Mouse (Mus musculus) c-Kit-positive CD71-negative TER-119-negative erythroid progenitor cells, embryonic 14.5 days (primary cell): ENCODE data around the gene Rgs3.

Experiments used
- DNase-seq: peaks from one replicate; pipeline ENCODE4 v3.0.0-alpha.2; 2013; ENCODE audit warnings: low read depth

Gene Rgs3

DNA sequence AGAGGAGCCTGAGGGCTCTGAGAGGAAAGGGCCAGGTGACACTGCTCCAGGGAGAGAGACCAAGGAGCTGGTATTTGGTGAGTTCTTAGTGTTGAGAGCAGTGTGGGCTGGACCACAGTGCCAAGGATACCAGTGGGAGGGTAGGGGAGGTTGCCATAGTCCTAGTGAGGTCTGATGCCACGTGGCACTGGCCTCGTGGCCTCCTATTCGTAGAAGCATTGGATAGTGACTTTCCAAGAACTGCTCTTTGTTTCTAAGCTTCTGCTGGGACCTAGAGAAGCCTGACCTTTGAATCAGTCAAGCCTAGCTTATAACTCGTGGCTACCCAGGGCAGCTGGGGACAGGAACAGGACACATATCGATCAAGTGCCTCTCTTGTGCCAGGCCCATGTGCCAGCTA is 164.1 kb downstream of the Rgs3 start:
- no peak for DNase-seq

DNA sequence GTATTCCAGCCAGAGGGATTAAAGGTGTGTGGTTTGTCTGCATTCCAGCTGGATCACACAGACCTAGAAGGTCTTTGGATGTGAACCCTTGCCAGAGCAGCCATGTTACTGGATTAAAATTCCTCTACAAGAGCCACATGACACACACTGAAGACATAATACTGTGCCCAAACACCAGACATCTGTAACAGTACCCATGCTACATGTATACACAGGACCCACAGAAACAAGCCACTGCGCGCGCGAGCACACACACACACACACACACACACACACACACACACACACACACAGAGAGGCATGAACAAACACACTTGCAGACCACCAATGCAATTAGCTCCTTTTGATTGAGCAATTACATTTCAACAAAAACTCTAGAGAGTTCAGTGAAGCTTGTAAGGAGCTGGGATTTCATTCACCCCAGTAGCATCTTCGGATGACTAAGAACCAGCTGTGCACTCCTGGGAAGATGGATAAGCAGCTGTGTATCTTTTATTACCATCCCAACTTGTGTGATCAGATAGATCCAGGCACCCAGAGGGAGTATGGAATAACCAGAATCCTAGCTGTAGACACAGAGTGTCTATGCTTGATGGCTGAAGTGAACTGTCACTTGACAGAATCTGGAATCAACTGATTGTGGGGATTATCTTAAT is 166.8 kb downstream of the Rgs3 start:
- DNase-seq, result no peak

DNA sequence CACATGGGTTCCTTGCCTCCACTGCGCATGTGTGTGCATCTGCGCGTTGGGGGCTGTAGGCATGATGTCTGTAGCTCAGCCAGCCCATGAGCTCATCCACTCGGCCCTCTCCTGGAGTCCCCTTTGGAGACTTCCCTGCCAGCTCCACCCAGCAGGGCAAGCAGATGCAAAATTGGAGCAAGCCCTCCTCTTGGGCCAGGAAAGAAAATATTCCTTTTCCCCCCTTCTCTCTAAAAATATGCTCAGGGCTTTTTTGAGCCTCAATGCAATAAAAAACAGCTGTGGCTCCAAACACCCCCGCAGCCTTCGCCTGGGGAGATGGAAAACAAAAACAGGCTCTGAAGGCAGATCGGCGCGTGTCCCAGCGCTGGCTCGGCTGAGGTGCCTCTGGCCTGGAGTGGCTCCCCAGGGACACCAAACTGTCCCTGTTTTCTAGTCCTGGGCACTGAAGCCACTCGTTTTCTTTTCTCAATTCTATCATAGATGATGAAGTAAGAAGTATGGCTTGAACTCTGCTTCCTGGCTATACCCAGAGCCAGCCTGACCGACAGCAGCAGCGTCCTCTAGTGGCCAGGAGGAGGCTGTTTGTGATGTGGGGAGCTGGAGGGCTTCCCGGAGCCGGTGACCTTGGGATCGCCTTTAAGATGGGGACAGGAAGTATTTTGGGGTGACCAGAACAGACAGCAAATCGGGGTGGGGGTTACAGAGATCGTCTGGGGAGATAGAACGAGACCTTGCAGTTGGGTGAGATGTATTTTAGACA is 168.1 kb downstream of the Rgs3 start:
- DNase-seq, result no peak

DNA sequence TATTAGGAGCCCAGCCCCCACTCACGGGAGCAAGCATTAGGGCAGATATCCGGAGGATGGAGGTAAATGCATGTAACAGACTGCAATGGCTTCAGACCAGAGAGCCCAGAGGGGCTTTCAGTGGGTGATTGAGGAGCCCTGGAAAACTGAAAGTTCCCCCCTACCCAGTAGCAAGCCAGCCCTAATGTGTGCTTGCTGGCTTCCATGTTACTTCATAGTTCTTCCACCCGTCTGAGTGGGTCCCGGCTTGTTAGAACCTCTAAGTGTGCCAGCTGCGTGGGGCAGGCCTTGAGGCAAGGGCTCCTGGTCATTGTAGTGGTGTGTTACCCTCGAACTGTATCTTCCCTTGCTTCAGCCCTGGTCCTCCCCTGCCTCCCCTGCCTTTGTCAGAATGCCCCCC is 168.8 kb downstream of the Rgs3 start:
- no peak for DNase-seq

DNA sequence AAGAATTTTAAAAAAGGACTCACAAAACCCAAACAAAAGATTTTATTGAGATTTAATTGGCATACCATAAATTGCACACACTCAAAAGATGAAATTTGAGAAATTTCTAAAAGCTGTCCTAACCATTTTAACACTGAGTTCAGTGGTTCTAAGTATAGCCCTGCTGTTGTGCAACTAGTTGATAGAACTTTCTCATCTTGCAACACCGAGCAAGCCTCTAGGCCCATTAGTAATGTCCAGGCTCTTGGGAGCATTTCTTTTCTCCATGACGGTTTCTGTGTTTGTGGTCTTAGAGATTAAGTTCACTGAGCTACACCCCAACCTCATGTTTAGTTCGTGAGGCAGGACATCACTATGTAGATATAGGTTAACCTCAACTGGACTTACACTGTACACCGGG is 169.5 kb downstream of the Rgs3 start:
- DNase-seq, result no peak

GRCm38 (mm10) chr4:62729941-62730340 is 170.3 kb downstream of the Rgs3 start:
- no peak for DNase-seq

DNA sequence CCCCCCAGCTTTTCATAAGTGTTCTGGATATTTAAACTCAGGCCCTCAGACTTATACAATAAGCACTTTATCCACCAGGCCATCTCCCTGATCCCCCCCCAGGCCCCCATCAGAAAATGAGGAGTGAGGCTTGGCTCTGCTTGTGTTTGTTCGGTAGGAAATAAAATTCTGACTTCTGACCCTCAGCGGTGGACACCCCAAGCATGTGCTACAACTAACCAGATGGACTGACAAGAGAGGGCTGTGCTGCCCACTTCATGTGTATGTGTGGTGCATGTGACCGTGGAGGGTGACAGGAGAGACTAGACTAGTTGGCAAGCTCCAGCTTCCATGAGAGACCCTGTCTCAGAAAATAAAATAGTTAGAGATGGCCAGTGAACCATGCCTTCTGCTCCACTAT is 171.2 kb downstream of the Rgs3 start:
- DNase-seq, result no peak

GRCm38 (mm10) chr4:62731531-62732063 is 171.9 kb downstream of the Rgs3 start:
- no peak for DNase-seq

DNA sequence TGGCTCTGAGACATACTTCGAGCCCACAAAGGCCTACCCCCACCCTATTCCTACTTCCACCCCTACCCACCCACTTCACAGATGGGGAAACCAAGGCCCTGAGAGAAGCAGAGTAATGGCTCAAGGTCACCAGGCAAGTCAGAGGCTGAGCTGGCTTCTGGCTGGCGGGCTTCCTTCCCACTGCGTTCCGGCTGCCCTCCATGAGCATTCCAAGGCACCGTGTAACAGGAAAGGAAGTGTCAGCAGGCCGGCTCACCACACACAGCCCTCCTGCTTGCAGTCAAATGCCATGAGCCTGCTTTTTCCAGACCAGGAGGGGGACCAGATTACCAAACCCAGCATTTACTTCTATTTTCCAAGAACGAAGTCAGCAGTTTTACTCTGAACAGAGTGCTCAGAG is 172.4 kb downstream of the Rgs3 start:
- no peak for DNase-seq

GRCm38 (mm10) chr4:62732840-62733239 is 173.2 kb downstream of the Rgs3 start:
- no peak for DNase-seq

GRCm38 (mm10) chr4:62733938-62734337 is 174.3 kb downstream of the Rgs3 start:
- no peak for DNase-seq

DNA sequence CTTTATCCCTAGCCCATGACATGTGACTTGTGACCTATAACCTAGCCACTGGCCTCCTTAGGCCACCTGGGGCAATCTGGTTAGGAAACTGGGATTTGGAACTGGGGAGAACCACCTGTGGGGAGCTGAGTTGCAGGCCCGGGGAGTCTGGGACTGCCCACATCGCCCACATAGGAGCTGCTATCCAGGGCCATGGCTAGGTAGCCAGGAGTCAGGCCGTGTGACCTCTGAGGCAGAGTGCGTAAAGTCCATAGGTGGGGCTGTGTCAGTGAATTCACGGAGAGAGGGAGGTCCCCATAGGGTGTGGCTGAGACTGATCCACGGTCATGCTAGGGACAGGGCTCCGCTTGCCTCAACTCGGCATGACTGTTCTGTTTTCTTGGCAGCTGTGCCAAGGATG is 175.6 kb downstream of the Rgs3 start:
- no peak for DNase-seq

DNA sequence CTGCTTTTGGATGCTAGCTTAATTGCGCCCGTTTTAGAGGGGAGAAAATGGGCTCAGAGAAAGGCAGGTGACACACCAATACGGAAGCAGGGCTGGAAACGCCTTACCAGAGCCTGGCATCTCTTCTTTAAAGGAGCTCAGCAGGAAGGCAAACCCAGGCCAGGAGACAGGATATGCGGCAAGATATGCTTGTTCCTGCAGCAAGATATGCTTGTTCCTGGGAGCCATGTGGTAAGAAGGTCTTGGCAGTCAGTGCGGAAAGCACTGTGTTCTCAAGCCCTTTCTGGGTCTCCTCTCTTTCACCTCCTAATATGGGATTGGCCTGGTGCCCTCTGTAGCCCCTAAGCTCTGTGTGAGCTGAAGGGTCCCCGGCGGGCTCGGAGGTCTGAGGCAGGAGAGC is 176.2 kb downstream of the Rgs3 start:
- DNase-seq, result no peak

DNA sequence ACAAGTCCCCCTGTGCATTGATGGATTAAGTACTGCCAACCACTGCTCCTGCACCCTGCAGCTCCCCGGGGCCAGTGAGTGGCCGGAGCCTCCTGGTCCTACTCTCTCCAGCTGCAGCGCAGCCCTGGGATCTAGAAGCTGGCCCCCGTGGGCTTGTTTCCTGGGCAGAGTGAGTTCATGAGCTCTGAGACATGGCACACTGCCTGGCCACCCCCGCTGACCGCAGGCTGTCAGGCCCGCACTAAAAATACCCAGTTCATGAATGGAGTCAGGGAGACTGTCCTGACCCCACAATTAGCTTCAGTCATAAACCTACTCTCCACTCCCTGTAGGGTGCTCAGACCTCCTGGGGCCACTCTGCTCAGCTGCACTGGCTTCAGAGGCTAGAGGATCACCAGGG is 176.8 kb downstream of the Rgs3 start:
- no peak for DNase-seq

DNA sequence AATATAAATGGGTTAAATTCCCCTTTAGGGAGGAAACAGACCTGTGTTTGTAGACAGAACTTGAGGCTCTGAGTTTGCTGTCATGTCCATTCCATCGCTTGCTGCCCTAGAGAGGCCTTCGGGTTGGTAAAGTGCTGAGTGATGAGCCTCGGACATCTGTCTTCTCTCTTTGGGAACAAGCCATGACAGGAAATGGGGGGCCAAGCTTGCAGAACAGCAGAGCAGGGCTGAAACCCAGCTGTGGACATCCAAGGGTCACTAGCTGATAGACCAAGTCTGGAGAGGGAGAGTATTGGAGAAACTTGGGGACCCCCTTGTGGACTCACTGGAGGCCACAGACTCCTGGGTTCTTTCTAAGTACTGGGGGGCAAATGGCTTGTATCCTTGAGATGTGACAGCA is 177.3 kb downstream of the Rgs3 start:
- no peak for DNase-seq

- no peak for DNase-seq
Measured at GRCm38 (mm10) chr4:62737983-62738695, 178.5 kb downstream of the Rgs3 start.

GRCm38 (mm10) chr4:62738996-62739395 is 179.3 kb downstream of the Rgs3 start:
- DNase-seq, result no peak

DNA sequence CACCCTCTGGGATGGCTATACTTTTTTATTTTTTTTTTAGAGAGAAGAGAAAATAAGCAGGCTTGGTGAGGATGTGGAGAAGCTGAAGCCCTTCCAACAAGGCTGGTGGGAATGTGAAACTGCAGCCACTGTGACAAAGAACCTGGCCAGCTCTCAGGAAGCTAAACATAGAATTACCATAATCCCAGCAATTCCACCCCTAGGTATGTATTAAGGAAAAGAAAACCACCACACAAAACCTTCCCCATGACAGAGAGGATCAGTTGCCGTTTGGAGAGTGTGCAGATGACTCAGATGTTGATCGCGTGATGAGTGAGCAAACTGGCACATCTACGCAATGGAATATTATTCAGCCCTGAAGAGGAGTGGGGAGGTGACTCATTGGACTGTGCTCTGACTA is 179.9 kb downstream of the Rgs3 start:
- no peak for DNase-seq

DNA sequence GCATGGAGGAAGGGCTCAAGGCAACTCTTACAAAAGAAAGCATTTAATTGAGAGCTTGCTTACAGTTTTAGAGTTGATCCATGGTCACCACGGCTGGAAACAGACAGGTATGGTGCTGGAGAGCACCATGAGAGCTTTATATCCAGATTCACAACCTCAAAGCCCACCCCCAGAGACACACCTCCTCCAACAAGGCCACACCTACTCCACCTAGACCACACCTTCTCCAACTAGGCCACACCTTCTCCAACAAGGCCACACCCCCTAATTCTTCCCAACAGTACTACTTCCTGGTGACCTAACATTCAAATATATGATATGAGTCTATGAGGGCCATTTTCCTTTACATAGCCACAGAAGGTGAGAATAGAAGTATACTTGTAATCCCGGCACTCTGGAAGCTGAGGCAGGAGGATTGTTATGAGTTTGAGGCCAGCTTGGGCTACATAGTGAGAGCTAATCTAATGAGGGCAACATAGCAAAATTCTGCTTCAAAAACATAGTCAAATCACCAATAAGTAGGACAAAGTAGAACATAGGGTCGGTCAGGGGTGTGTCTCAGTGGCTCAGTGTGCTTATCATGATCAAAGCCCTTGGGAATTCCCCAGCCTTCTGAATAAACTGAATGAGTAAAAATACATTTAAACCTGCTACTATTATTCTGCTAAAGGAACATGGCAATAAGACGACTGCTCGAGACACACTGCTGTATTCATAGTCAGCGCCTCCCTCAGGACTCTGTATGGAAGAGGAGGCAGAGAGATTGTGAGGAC is 180.8 kb downstream of the Rgs3 start:
- no peak for DNase-seq

DNA sequence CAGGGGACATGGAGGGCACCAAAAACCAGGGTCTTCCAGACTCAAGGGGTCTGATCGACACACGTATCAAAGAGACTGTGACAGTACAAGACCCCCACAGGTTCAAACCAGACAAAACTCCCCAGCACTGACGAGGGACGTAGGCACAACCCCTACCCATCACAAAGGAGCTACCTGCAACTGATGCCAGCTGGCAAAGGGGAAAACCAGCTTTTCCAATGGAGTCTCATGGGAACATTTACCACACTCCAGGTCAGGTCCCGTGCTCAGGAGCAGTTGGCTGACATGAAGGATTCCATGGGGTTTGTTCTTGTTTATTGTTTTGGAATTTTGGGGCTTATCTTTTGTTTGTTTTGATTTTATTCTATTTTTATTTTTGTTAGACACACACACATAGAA is 181.4 kb downstream of the Rgs3 start:
- DNase-seq, result no peak

DNA sequence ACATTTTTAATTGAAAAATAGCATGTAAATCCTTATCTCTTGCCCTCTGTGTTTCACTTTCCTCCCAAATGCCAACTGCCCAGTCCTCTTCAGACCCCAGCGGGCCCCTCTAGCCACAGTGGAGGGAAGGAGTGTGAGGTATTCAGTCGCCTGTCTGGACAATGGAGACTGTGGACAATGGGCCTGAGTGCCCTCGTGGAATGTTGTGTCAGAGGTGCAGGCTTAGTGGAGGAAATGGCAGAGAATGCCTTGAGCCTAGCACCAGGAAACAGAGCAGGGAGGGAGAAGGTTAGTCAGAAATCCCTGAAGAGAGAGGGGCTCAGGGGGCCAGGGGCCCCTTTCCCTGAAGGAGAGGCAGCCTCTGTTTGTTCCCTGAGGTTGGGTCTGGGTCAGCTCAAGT is 182.0 kb downstream of the Rgs3 start:
- no peak for DNase-seq
